Mouse (Mus musculus) liver, embryonic 14.5 days (tissue): ENCODE measurements around the gene Edem1.

ENCODE experiments used
- CTCF ChIP-seq: IDR thresholded peaks from 2 replicates; pipeline ENCODE4 v1.5.1; 2016; ENCODE audit warnings: antibody characterized with exemption, low read depth, control low read depth
- EP300 ChIP-seq: IDR thresholded peaks from 2 replicates; pipeline ENCODE4 v1.6.1; 2016; ENCODE audit warnings: antibody characterized with exemption, low read depth

DNA sequence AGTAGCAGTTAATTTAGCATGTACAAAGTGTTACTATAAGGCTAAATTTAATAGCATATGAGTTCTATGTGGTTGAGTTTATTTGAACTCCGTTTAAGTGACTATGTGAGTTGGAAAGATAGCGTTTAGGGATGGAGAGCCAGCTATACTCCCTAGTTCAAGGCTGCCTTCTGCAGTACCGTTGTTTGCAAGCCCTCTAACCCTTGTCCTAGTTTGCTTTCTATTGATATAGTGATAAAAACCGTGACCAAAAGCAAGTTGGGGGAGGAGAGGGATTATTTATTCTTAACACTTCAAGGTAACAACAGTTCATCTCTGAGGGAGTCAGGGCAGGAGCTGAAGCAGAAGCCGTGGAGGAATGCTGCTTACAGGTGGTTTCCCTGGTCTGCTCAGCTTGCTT lies 36.9 kb upstream of the Edem1 start:
- TF ChIP-seq CTCF (no peak), EP300 (no peak)
